Mouse (Mus musculus) CH12.LX (cell line): ENCODE measurements around the gene Syt8.

Experiments
- CTCF ChIP-seq, 2 experiments: IDR thresholded peaks in 1 of 2; conservative IDR thresholded peaks in 1 of 2; 2 replicates each; pipeline ENCODE4 v1.5.1; 2011 to 2012; ENCODE audit warnings: low read depth in 2 of 2, low read length in 2 of 2, improper control_type of control experiment in 1 of 2, inconsistent platforms in 1 of 2, mild to moderate bottlenecking in 1 of 2, moderate library complexity in 1 of 2
- ELF1 ChIP-seq: IDR thresholded peaks from 2 replicates; pipeline ENCODE4 v1.6.1; 2014; ENCODE audit warnings: low read depth, mild to moderate bottlenecking, inconsistent platforms, low read length, improper control_type of control experiment
- ETS1 ChIP-seq: conservative IDR thresholded peaks from 2 replicates; pipeline ENCODE4 v1.6.1; 2012; ENCODE audit warnings: low read depth, mild to moderate bottlenecking, inconsistent platforms, low read length, improper control_type of control experiment, moderate library complexity
- MAZ ChIP-seq: IDR thresholded peaks from 2 replicates; pipeline ENCODE4 v1.6.1; 2012; ENCODE audit warnings: low read depth, mild to moderate bottlenecking, inconsistent platforms, low read length, improper control_type of control experiment, moderate library complexity
- NELFE ChIP-seq: IDR thresholded peaks from 2 replicates; pipeline ENCODE4 v1.6.1; 2011; ENCODE audit warnings: low read depth, low read length, improper control_type of control experiment
- PAX5 ChIP-seq: IDR thresholded peaks from 2 replicates; pipeline ENCODE4 v1.6.1; 2012; ENCODE audit warnings: low read length, inconsistent platforms, mixed read lengths
- POLR2A ChIP-seq: IDR thresholded peaks from 2 replicates; pipeline ENCODE4 v1.6.1; 2011; ENCODE audit warnings: low read depth, mild to moderate bottlenecking, improper control_type of control experiment, low read length
- POLR2AphosphoS2 ChIP-seq: IDR thresholded peaks from 2 replicates; pipeline ENCODE4 v1.6.1; 2011; ENCODE audit warnings: low read depth, low read length, improper control_type of control experiment
- RCOR1 ChIP-seq: conservative IDR thresholded peaks from 2 replicates; pipeline ENCODE4 v1.6.1; 2012; ENCODE audit warnings: low read depth, mild to moderate bottlenecking, inconsistent platforms, low read length, improper control_type of control experiment
- SIN3A ChIP-seq: IDR thresholded peaks from 2 replicates; pipeline ENCODE4 v1.6.1; 2012; ENCODE audit warnings: low read length, improper control_type of control experiment, inconsistent platforms
- TBP ChIP-seq: conservative IDR thresholded peaks from 2 replicates; pipeline ENCODE4 v1.6.1; 2011; ENCODE audit warnings: low read depth, low read length, improper control_type of control experiment
- USF1 ChIP-seq: IDR thresholded peaks from 2 replicates; pipeline ENCODE4 v1.6.1; 2014; ENCODE audit warnings: low read depth, mild to moderate bottlenecking, inconsistent platforms, low read length, improper control_type of control experiment
- ZC3H11A ChIP-seq: IDR thresholded peaks from 2 replicates; pipeline ENCODE4 v1.6.1; 2012; ENCODE audit warnings: low read depth, mild to moderate bottlenecking, inconsistent platforms, low read length, improper control_type of control experiment
- ZMIZ1 ChIP-seq: IDR thresholded peaks from 2 replicates; pipeline ENCODE4 v1.6.1; 2012; ENCODE audit warnings: low read depth, mild to moderate bottlenecking, inconsistent platforms, low read length, improper control_type of control experiment

- no peak for TF ChIP-seq RCOR1
- TF ChIP-seq MAZ, result no peak
- TF ChIP-seq CTCF (conservative IDR thresholded peaks at IDR 0.05 in 1 of 2, IDR thresholded peaks at IDR 0.05 in 1 of 2; ENCODE audit: low read depth in 2 of 2, low read length in 2 of 2), result no peak
- no peak for TF ChIP-seq POLR2A
- no peak for TF ChIP-seq ELF1
- no peak for TF ChIP-seq PAX5
- no peak for TF ChIP-seq ZC3H11A
- no peak for TF ChIP-seq POLR2AphosphoS2
- TF ChIP-seq ZMIZ1, result no peak
- TF ChIP-seq SIN3A, result no peak
- no peak for TF ChIP-seq NELFE
- no peak for TF ChIP-seq TBP
- TF ChIP-seq ETS1, result no peak
- TF ChIP-seq USF1, result no peak
Measured at GRCm38 (mm10) chr7:142395472-142395871, 39.2 kb upstream of the Syt8 start.
